Mouse (Mus musculus) lung, adult 2 months (tissue): ENCODE measurements around the gene Stpg1. TPM values are rescaled to one million over a fixed set of nuclear protein-coding genes. Genes with fewer than 3 reads are reported as not detected.

Experiments used
- DNase-seq: peaks from one replicate; pipeline ENCODE4 v3.0.0; 2022
- H3K4me1 ChIP-seq: fragments of 200-500 bp; 2 replicates; pipeline ENCODE4 v1.6.1; 2011; ENCODE audit warnings: low read length; ENCODE audit not compliant: control insufficient read depth, insufficient read depth
- H3K4me3 ChIP-seq: fragments of 200-500 bp; replicated peaks from 2 replicates; pipeline ENCODE3; 2011; ENCODE audit warnings: low read depth, mild to moderate bottlenecking, control low read depth, low read length; ENCODE audit errors: extremely low read depth
- CTCF ChIP-seq: fragments of 200-500 bp; IDR thresholded peaks from 2 replicates; pipeline ENCODE4 v1.5.1; 2011; ENCODE audit warnings: mild to moderate bottlenecking, low read length, control low read depth; ENCODE audit not compliant: insufficient read depth
- POLR2A ChIP-seq: fragments of 200-500 bp; IDR thresholded peaks from 2 replicates; pipeline ENCODE4 v1.6.1; 2011; ENCODE audit warnings: low read depth, mild to moderate bottlenecking, control low read depth, low read length, borderline replicate concordance; ENCODE audit errors: extremely low read depth
- WGBS: fragments of 180-500 bp; shearing (Covaris S2); methylation state at CpG from one replicate; pipeline ENCODE4 v1.1.7; 2018; 5-methylcytosine and 5-hydroxymethylcytosine counted together
- polyA plus RNA-seq: library from polyadenylated mRNA; depleted of rRNA; stranded (reverse); fragments of >200 nt; gene quantifications from 2 replicates; pipeline ENCODE4 v1.2.3, GENCODE M21; 2012; rRNA removed

Stpg1 gene
- polyA plus RNA-seq, 1 experiment = 1.3 TPM

- 59% methylated on average over 6 of the region's 6 CpGs for WGBS
- no peak for TF ChIP-seq POLR2A
- TF ChIP-seq CTCF = no peak
- Histone ChIP-seq H3K4me1 (peaks cover 16% of the 10 kb centered on the region), H3K4me3 (no peak overlapping the region)
- DNase-seq = no peak
Observed at GRCm38 (mm10) chr4:135571037-135571550, 76.5 kb downstream of the Stpg1 start.

- WGBS = 36% methylated on average over 8 of the region's 8 CpGs
- no peak for DNase-seq
- TF ChIP-seq POLR2A = no peak
- Histone ChIP-seq H3K4me1 (peaks cover 16% of the 10 kb centered on the region), H3K4me3 (no peak overlapping the region)
Observed at GRCm38 (mm10) chr4:135572276-135572675, 77.7 kb downstream of the Stpg1 start.

- H3K4me3 ChIP-seq = no peak within 1 kb of the TSS
- TF ChIP-seq POLR2A (no peak), CTCF (no peak)
- 1% methylated on average over 31 of the region's 31 CpGs for WGBS
- peak; percentile 34 for DNase-seq
- peaks cover 16% of the 10 kb centered on the region for H3K4me1 ChIP-seq
Observed at GRCm38 (mm10) chr4:135573251-135573808, 78.7 kb downstream of the Stpg1 start, which contains the start of gene Grhl3. TSS of gene Grhl3 (minus strand) at chr4:135573630.

GRCm38 (mm10) chr4:135575365-135576140, 81.0 kb downstream of the Stpg1 start:
- 60% methylated on average over 15 of the region's 15 CpGs for WGBS
- peaks cover 10% of the 10 kb centered on the region for H3K4me1 ChIP-seq

GRCm38 (mm10) chr4:135578490-135578889, 83.9 kb downstream of the Stpg1 start:
- Histone ChIP-seq H3K4me1 (0 out of 2 replicates have a peak, but pooled peaks cover 3% of the 10 kb centered on the region), H3K4me3 (no peak overlapping the region)
- WGBS = 67% methylated on average over 5 of the region's 5 CpGs
- DNase-seq = no peak
- TF ChIP-seq CTCF (no peak), POLR2A (no peak)

More at GRCm38 (mm10) chr4:135575365-135576140, 81.0 kb downstream of the Stpg1 start:
- no peak for TF ChIP-seq POLR2A
- no peak for TF ChIP-seq CTCF
- H3K4me3 ChIP-seq = no peak overlapping the region
- DNase-seq = no peak

GRCm38 (mm10) chr4:135579695-135580094, 85.1 kb downstream of the Stpg1 start:
- no peaks in the 10 kb centered on the region for H3K4me1 ChIP-seq
- TF ChIP-seq POLR2A (no peak), CTCF (no peak)
- WGBS = 43% methylated on average over 6 of the region's 6 CpGs
- no peak overlapping the region for H3K4me3 ChIP-seq
- no peak for DNase-seq

- TF ChIP-seq CTCF (no peak), POLR2A (no peak)
- DNase-seq = no peak
- H3K4me1 ChIP-seq = no peaks in the 10 kb centered on the region
- H3K4me3 ChIP-seq = no peak overlapping the region
- WGBS = 53% methylated on average over 12 of the region's 12 CpGs
Observed at GRCm38 (mm10) chr4:135581222-135581910, 86.8 kb downstream of the Stpg1 start.

GRCm38 (mm10) chr4:135584838-135585237, 90.2 kb downstream of the Stpg1 start:
- H3K4me3 ChIP-seq = no peak overlapping the region
- no peaks in the 10 kb centered on the region for H3K4me1 ChIP-seq
- WGBS = 65% methylated on average over 4 of the region's 4 CpGs
- DNase-seq = no peak
- TF ChIP-seq CTCF (no peak), POLR2A (no peak)

Other genes with a start within 250 kb of the Stpg1 start
- 190 and 227 TPM in 2 replicates for gene Clic4, start 222.0 kb upstream of the Stpg1 start, polyA plus RNA-seq
- 19.4 and 31.0 TPM in 2 replicates for gene Srrm1, start 141.5 kb upstream of the Stpg1 start, polyA plus RNA-seq
- gene Ncmap, start 96.6 kb upstream of the Stpg1 start, polyA plus RNA-seq = 3.0 and 5.4 TPM in 2 replicates
- gene Rcan3, start 60.9 kb upstream of the Stpg1 start, polyA plus RNA-seq = 13.6 and 14.3 TPM in 2 replicates
- 58.2 and 84.6 TPM in 2 replicates for gene Nipal3, start 248 bp downstream of the Stpg1 start, polyA plus RNA-seq
- gene Grhl3, start 78.8 kb downstream of the Stpg1 start, polyA plus RNA-seq = 0.11 and 6.3 TPM in 2 replicates
- gene Ifnlr1, start 191.5 kb downstream of the Stpg1 start, polyA plus RNA-seq = 6.7 and 8.8 TPM in 2 replicates
- gene Il22ra1, start 233.4 kb downstream of the Stpg1 start, polyA plus RNA-seq = 2.0 and 3.0 TPM in 2 replicates